Mouse (Mus musculus) midbrain, embryonic 11.5 days (tissue): ENCODE data around the gene Camk1d. TPM values are rescaled to one million over a fixed set of nuclear protein-coding genes. Genes with fewer than 3 reads are reported as not detected.

Experiments used
- ATAC-seq: fragments of 200-750 bp; cut with Nextera tagmentation; 2 replicates; pipeline ENCODE4 v1.8.0; 2017; ENCODE audit warnings: moderate TSS enrichment, moderate library complexity; ENCODE audit not compliant: low FRiP score
- DNase-seq: peaks from one replicate; pipeline ENCODE4 v3.0.0; 2015; ENCODE audit warnings: low spot score; ENCODE audit errors: missing footprints
- H3K27ac ChIP-seq: fragments of 300-500 bp; sonication (generic); 2 replicates; pipeline ENCODE4 v1.5.1; 2014; ENCODE audit warnings: low read depth, low read length
- H3K27me3 ChIP-seq: fragments of 300-500 bp; sonication (generic); 2 replicates; pipeline ENCODE4 v1.6.1; 2014; ENCODE audit warnings: mild to moderate bottlenecking, low read length, moderate library complexity, mixed read lengths; ENCODE audit not compliant: control insufficient read depth, insufficient read depth
- H3K36me3 ChIP-seq: fragments of 300-500 bp; sonication (generic); 2 replicates; pipeline ENCODE4 v1.6.1; 2014; ENCODE audit warnings: mild to moderate bottlenecking, low read length, moderate library complexity, mixed read lengths; ENCODE audit not compliant: control insufficient read depth, insufficient read depth
- H3K4me1 ChIP-seq: fragments of 300-500 bp; sonication (generic); 2 replicates; pipeline ENCODE4 v1.6.1; 2014; ENCODE audit warnings: low read length; ENCODE audit not compliant: control insufficient read depth, insufficient read depth
- H3K4me2 ChIP-seq: fragments of 300-500 bp; sonication (generic); 2 replicates; pipeline ENCODE4 v1.6.1; 2014; ENCODE audit warnings: mild to moderate bottlenecking, moderate library complexity
- H3K4me3 ChIP-seq: fragments of 300-500 bp; sonication (generic); 2 replicates; pipeline ENCODE4 v1.5.1; 2014; ENCODE audit warnings: low read depth, low read length
- H3K9ac ChIP-seq: fragments of 300-500 bp; sonication (generic); 2 replicates; pipeline ENCODE4 v1.6.1; 2014; ENCODE audit warnings: low read length
- H3K9me3 ChIP-seq: fragments of 300-500 bp; sonication (generic); 2 replicates; pipeline ENCODE4 v1.6.1; 2016; ENCODE audit warnings: low read length; ENCODE audit not compliant: control insufficient read depth
- WGBS: fragments of 180-500 bp; shearing (Covaris S2); extraction: QIAGEN DNeasy Blood & Tissue Kit; methylation state at CpG from one replicate; pipeline ENCODE4 v1.1.7; 2014; 5-methylcytosine and 5-hydroxymethylcytosine counted together
- polyA plus RNA-seq: library from polyadenylated mRNA; unstranded; fragments of >200 nt; fragmentation: Nextera tagmentation; extraction: Ambion mirVana; gene quantifications from 2 replicates; pipeline ENCODE4 v1.2.1, GENCODE M21; 2014

The Camk1d gene
- polyA plus RNA-seq, 1 experiment from 2014 or later: 2.0 TPM

DNA sequence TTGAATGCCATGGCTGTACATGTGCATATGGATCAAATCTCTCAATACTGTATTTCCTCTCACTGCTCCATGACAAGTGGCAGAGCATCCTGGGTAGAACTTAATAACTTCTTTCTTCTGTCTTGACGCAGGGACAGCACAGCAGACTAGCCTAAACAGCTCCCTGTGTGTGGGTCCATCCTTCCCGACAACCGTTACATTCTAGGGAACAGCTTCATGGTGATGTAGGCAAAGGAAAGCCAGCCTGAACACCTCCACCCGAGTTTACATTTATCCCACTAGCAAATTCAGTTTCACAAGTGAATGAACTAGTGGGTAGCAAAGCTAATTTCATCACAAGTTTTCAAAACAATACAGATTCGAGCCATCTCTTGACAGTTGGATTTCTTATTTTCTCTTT lies 269.0 kb downstream of the Camk1d start:
- H3K4me3 ChIP-seq: no peak overlapping the region
- H3K27me3 ChIP-seq: no peaks in the 10 kb centered on the region
- H3K27ac ChIP-seq: no peak overlapping the region
- no peaks in the 10 kb centered on the region for H3K4me1 ChIP-seq
- no peaks in the 10 kb centered on the region for H3K36me3 ChIP-seq
- H3K4me2 ChIP-seq: no peak overlapping the region
- 78% methylated on average over 5 of the region's 5 CpGs for WGBS
- ATAC-seq (no peak), DNase-seq (peak; percentile 60)
- no peak overlapping the region for H3K9ac ChIP-seq
- no peaks in the 10 kb centered on the region for H3K9me3 ChIP-seq

GRCm38 (mm10) chr2:5437690-5438089 lies 276.6 kb downstream of the Camk1d start:
- Histone ChIP-seq H3K9ac (no peak overlapping the region), H3K9me3 (no peaks in the 10 kb centered on the region), H3K4me1 (no peaks in the 10 kb centered on the region), H3K36me3 (no peaks in the 10 kb centered on the region), H3K4me2 (no peak overlapping the region), H3K27me3 (no peaks in the 10 kb centered on the region), H3K4me3 (no peak overlapping the region), H3K27ac (no peak overlapping the region)
- 47% methylated on average over 2 of the region's 2 CpGs for WGBS
- DNase-seq: no peak
- ATAC-seq: no peak

- H3K9ac ChIP-seq: no peak overlapping the region
- no peak overlapping the region for H3K27ac ChIP-seq
- ATAC-seq (no peak), DNase-seq (no peak)
- 81% methylated on average over 16 of the region's 16 CpGs for WGBS
- H3K27me3 ChIP-seq: no peaks in the 10 kb centered on the region
- no peak overlapping the region for H3K4me3 ChIP-seq
- H3K4me2 ChIP-seq: no peak overlapping the region
- H3K4me1 ChIP-seq: no peaks in the 10 kb centered on the region
- no peaks in the 10 kb centered on the region for H3K36me3 ChIP-seq
- H3K9me3 ChIP-seq: no peaks in the 10 kb centered on the region
Measured at GRCm38 (mm10) chr2:5435587-5436253, 278.6 kb downstream of the Camk1d start.

GRCm38 (mm10) chr2:5431309-5431708 lies 283.0 kb downstream of the Camk1d start:
- 60% methylated on average over 2 of the region's 2 CpGs for WGBS
- Histone ChIP-seq H3K9me3 (no peaks in the 10 kb centered on the region), H3K27ac (no peak overlapping the region), H3K4me1 (peaks cover 3% of the 10 kb centered on the region; the same call in 1 of the 2 replicates), H3K36me3 (no peaks in the 10 kb centered on the region), H3K27me3 (no peaks in the 10 kb centered on the region), H3K4me2 (no peak overlapping the region), H3K9ac (no peak overlapping the region), H3K4me3 (no peak overlapping the region)
- no peak for DNase-seq
- ATAC-seq: no peak

GRCm38 (mm10) chr2:5429921-5430320 lies 284.4 kb downstream of the Camk1d start:
- ATAC-seq (no peak), DNase-seq (no peak)
- Histone ChIP-seq H3K4me2 (no peak overlapping the region), H3K9me3 (no peaks in the 10 kb centered on the region), H3K4me1 (peaks cover 7% of the 10 kb centered on the region; the same call in 1 of the 2 replicates), H3K27ac (no peak overlapping the region), H3K9ac (no peak overlapping the region), H3K36me3 (no peaks in the 10 kb centered on the region), H3K27me3 (no peaks in the 10 kb centered on the region), H3K4me3 (no peak overlapping the region)
- 75% methylated on average over 8 of the region's 8 CpGs for WGBS

DNA sequence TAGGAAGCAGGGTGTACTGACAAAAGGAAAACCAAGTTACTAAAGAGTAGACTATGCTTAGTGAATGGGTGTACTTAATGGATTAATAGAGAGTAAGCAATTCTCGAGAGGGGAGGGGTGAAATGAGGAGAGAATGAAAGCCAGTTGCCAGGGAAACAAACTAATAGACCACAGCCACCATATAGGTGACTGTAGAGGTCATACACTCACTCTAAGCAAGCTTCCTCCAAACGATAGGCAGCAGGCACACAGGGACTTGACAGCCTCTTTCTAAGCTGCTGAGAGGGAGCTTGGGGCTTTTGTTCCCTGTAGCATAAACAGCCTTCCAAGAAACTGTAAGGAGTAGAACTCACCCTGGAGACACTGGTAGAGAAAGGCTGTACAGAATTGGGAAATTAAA lies 288.2 kb downstream of the Camk1d start:
- peaks cover 7% of the 10 kb centered on the region; the same call in 1 of the 2 replicates for H3K4me1 ChIP-seq
- H3K4me3 ChIP-seq: no peak overlapping the region
- no peaks in the 10 kb centered on the region for H3K9me3 ChIP-seq
- WGBS: 21% methylated on average over 2 of the region's 2 CpGs
- no peak overlapping the region for H3K9ac ChIP-seq
- no peak overlapping the region for H3K4me2 ChIP-seq
- ATAC-seq (peak; percentile 73), DNase-seq (no peak)
- H3K27ac ChIP-seq: no peak overlapping the region
- H3K36me3 ChIP-seq: no peaks in the 10 kb centered on the region
- H3K27me3 ChIP-seq: no peaks in the 10 kb centered on the region

GRCm38 (mm10) chr2:5425612-5426011 lies 288.7 kb downstream of the Camk1d start:
- no peaks in the 10 kb centered on the region for H3K9me3 ChIP-seq
- H3K27ac ChIP-seq: no peak overlapping the region
- ATAC-seq: no peak
- H3K9ac ChIP-seq: no peak overlapping the region
- H3K4me3 ChIP-seq: no peak overlapping the region
- whole genome bisulfite sequencing: 72% methylated on average over 3 of the region's 3 CpGs
- H3K4me2 ChIP-seq: no peak overlapping the region
- H3K4me1 ChIP-seq: peaks cover 7% of the 10 kb centered on the region; the same call in 1 of the 2 replicates
- no peaks in the 10 kb centered on the region for H3K27me3 ChIP-seq
- H3K36me3 ChIP-seq: no peaks in the 10 kb centered on the region
- no peak for DNase-seq

DNA sequence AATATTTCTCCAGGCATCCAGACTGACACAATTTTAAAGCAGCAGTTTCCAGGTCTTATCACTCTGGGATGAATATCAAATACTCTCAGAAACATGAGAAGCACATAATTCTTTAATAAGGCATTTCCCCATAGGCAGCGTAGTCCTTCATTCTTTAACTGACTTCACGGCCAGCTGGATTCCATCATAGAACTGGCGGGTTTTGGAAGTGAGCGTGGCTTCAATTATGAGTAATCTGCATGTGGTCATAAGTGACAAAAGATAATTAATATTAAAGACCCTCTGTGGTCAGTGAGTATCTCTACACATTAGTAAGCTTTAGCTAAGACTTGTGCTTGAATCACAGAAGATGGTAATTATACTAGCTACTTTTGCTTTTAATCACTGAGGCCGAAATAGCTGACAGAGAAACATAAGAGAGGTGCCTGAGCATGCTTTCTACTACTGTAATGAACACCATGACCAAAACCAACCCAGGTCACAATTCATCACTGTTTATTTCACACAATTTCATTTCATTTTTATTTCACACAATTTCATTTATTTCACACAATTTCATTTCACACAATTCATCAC lies 293.6 kb downstream of the Camk1d start:
- Histone ChIP-seq H3K27ac (no peak overlapping the region), H3K4me3 (no peak overlapping the region), H3K9me3 (no peaks in the 10 kb centered on the region), H3K27me3 (no peaks in the 10 kb centered on the region), H3K4me1 (no peaks in the 10 kb centered on the region), H3K9ac (no peak overlapping the region), H3K36me3 (no peaks in the 10 kb centered on the region), H3K4me2 (no peak overlapping the region)
- DNase-seq (no peak), ATAC-seq (no peak)
- 84% methylated on average over 5 of the region's 5 CpGs for WGBS

DNA sequence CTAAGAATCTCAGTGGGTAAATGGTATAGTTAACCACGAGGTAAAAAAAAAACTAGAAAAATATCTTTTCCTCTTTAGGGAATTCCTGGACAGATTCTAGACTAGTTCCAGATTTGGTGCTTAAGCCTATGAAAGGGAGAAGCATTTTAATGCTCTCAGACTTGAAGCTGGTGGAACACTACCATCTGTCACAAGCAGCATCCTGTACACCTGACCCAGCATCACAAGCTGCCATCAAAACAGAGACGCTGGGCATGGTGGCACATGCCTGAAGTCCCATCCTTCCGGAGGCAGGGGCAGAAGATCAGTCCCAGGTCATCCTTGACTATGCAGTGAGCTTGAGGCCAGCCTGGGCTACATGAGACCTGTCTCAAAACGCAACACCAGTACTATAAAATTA lies 295.5 kb downstream of the Camk1d start:
- H3K4me3 ChIP-seq: no peak overlapping the region
- H3K27ac ChIP-seq: no peak overlapping the region
- no peaks in the 10 kb centered on the region for H3K36me3 ChIP-seq
- H3K9ac ChIP-seq: no peak overlapping the region
- no peak overlapping the region for H3K4me2 ChIP-seq
- ATAC-seq: no peak
- no peaks in the 10 kb centered on the region for H3K27me3 ChIP-seq
- H3K9me3 ChIP-seq: no peaks in the 10 kb centered on the region
- WGBS: 90% methylated on average over 4 of the region's 4 CpGs
- DNase-seq: no peak
- H3K4me1 ChIP-seq: no peaks in the 10 kb centered on the region
